Mouse (Mus musculus): ENCODE results near the gene Tspan10. TPM values are rescaled to one million over a fixed set of nuclear protein-coding genes. Genes with fewer than 3 reads are reported as not detected.
A peak's percentile ranks its signal among the peaks of the same experiment; 100 is the strongest.

Gene Tspan10
- total RNA-seq, 1 experiment = not detected

- Histone ChIP-seq H3K27ac (ENCODE audit: insufficient read depth, low read depth, low read length, poor library complexity, severe bottlenecking) (no peak overlapping the region), H3K4me1 (ENCODE audit: control insufficient read depth in 2 of 2, insufficient read depth in 2 of 2, low read length in 2 of 2, poor library complexity in 1 of 2) (no peaks in the 10 kb centered on the region; a peak in 1 of 4 replicates), H3K4me3 (ENCODE audit: insufficient read depth in 1 of 2, low read depth in 1 of 2, low read length in 2 of 2, poor library complexity in 1 of 2, severe bottlenecking in 1 of 2) (peak overlapping the region; percentile 84 to 96), H3K36me3 (ENCODE audit: control insufficient read depth, insufficient read depth, low read length, poor library complexity, severe bottlenecking) (peaks cover 25% of the 10 kb centered on the region), H3K9me3 (ENCODE audit: control insufficient read depth, insufficient read depth, low read depth, low read length) (no peaks in the 10 kb centered on the region), H3K9ac (ENCODE audit: insufficient read depth, low read depth, low read length, poor library complexity, severe bottlenecking) (peak overlapping the region; percentile 82)
- in situ Hi-C loops (cut with MboI; ENCODE audit: low sequenced_read_pairs in 2 of 2, unreplicated experiment in 2 of 2) = no loop called here
- no peak for DNase-seq (ENCODE audit: low read depth, low spot score)
- TF ChIP-seq ZNF384 (IDR thresholded peaks at IDR 0.05; ENCODE audit: low read depth, low read length) = no peak
- TF ChIP-seq HCFC1 (IDR thresholded peaks at IDR 0.05; ENCODE audit: borderline replicate concordance, insufficient read depth, low read length) = no peak
- no peak for TF ChIP-seq CHD2 (IDR thresholded peaks at IDR 0.05; ENCODE audit: low read depth, low read length)
- TF ChIP-seq MAFK (IDR thresholded peaks at IDR 0.05; ENCODE audit: insufficient read depth, low read depth, low read length) = no peak
- TF ChIP-seq ZC3H11A (IDR thresholded peaks at IDR 0.05; ENCODE audit: borderline replicate concordance, low read depth, low read length) = no peak
These were observed 14.9 kb downstream of the Tspan10 start for GRCm38 (mm10) chr11:120457370-120457769.

- in situ Hi-C loops (cut with MboI; ENCODE audit: low sequenced_read_pairs in 2 of 2, unreplicated experiment in 2 of 2) = no loop called here
- DNase-seq (ENCODE audit: low read depth, low spot score) = peak; percentile 45
- H3K9ac ChIP-seq (ENCODE audit: insufficient read depth, low read depth, low read length, poor library complexity, severe bottlenecking) = peak within 1 kb of the TSS; percentile 82
- H3K27ac ChIP-seq (ENCODE audit: insufficient read depth, low read depth, low read length, poor library complexity, severe bottlenecking) = no peak within 1 kb of the TSS
- H3K9me3 ChIP-seq (ENCODE audit: control insufficient read depth, insufficient read depth, low read depth, low read length) = no peaks in the 10 kb centered on the region
- H3K4me3 ChIP-seq (ENCODE audit: insufficient read depth in 1 of 2, low read depth in 1 of 2, low read length in 2 of 2, poor library complexity in 1 of 2, severe bottlenecking in 1 of 2) = peak within 1 kb of the TSS; percentile 84 to 96
- no peaks in the 10 kb centered on the region; a peak in 1 of 4 replicates for H3K4me1 ChIP-seq (ENCODE audit: control insufficient read depth in 2 of 2, insufficient read depth in 2 of 2, low read length in 2 of 2, poor library complexity in 1 of 2)
- peaks cover 28% of the 10 kb centered on the region for H3K36me3 ChIP-seq (ENCODE audit: control insufficient read depth, insufficient read depth, low read length, poor library complexity, severe bottlenecking)
- no peak for TF ChIP-seq MAFK (IDR thresholded peaks at IDR 0.05; ENCODE audit: insufficient read depth, low read depth, low read length)
- no peak for TF ChIP-seq ZNF384 (IDR thresholded peaks at IDR 0.05; ENCODE audit: low read depth, low read length)
- TF ChIP-seq ZC3H11A (IDR thresholded peaks at IDR 0.05; ENCODE audit: borderline replicate concordance, low read depth, low read length) = no peak
- peak; percentile 69; the same call in 1 of the 2 replicates for TF ChIP-seq HCFC1 (IDR thresholded peaks at IDR 0.05; ENCODE audit: borderline replicate concordance, insufficient read depth, low read length)
- no peak for TF ChIP-seq CHD2 (IDR thresholded peaks at IDR 0.05; ENCODE audit: low read depth, low read length)
These were observed 15.6 kb downstream of the Tspan10 start, which contains the start of the genes Oxld1 and Ccdc137 for GRCm38 (mm10) chr11:120457772-120458751. Oxld1 (minus strand) TSS chr11:120458068. Ccdc137 (plus strand) TSS chr11:120458115.

- TF ChIP-seq ZC3H11A (IDR thresholded peaks at IDR 0.05; ENCODE audit: borderline replicate concordance, low read depth, low read length) = no peak
- TF ChIP-seq ZNF384 (IDR thresholded peaks at IDR 0.05; ENCODE audit: low read depth, low read length) = no peak
- no peak for TF ChIP-seq HCFC1 (IDR thresholded peaks at IDR 0.05; ENCODE audit: borderline replicate concordance, insufficient read depth, low read length)
- TF ChIP-seq MAFK (IDR thresholded peaks at IDR 0.05; ENCODE audit: insufficient read depth, low read depth, low read length) = no peak
- no peak for TF ChIP-seq CHD2 (IDR thresholded peaks at IDR 0.05; ENCODE audit: low read depth, low read length)
- Histone ChIP-seq H3K9me3 (ENCODE audit: control insufficient read depth, insufficient read depth, low read depth, low read length) (no peaks in the 10 kb centered on the region), H3K27ac (ENCODE audit: insufficient read depth, low read depth, low read length, poor library complexity, severe bottlenecking) (no peak overlapping the region), H3K36me3 (ENCODE audit: control insufficient read depth, insufficient read depth, low read length, poor library complexity, severe bottlenecking) (peaks cover 28% of the 10 kb centered on the region), H3K4me3 (ENCODE audit: insufficient read depth in 1 of 2, low read depth in 1 of 2, low read length in 2 of 2, poor library complexity in 1 of 2, severe bottlenecking in 1 of 2) (peak overlapping the region; percentile 84 to 96), H3K4me1 (ENCODE audit: control insufficient read depth in 2 of 2, insufficient read depth in 2 of 2, low read length in 2 of 2, poor library complexity in 1 of 2) (no peaks in the 10 kb centered on the region; a peak in 1 of 4 replicates), H3K9ac (ENCODE audit: insufficient read depth, low read depth, low read length, poor library complexity, severe bottlenecking) (peak overlapping the region; percentile 82; the same call in 1 of the 2 replicates)
- in situ Hi-C loops (cut with MboI; ENCODE audit: low sequenced_read_pairs in 2 of 2, unreplicated experiment in 2 of 2) = no loop called here
- DNase-seq (ENCODE audit: low read depth, low spot score) = no peak
These were observed 16.6 kb downstream of the Tspan10 start for GRCm38 (mm10) chr11:120458847-120459597.

GRCm38 (mm10) chr11:120463536-120463935, 21.1 kb downstream of the Tspan10 start:
- Histone ChIP-seq H3K9ac (ENCODE audit: insufficient read depth, low read depth, low read length, poor library complexity, severe bottlenecking) (no peak overlapping the region), H3K4me1 (ENCODE audit: control insufficient read depth in 2 of 2, insufficient read depth in 2 of 2, low read length in 2 of 2, poor library complexity in 1 of 2) (0 out of 4 replicates have a peak, but pooled peaks cover 2% of the 10 kb centered on the region in 2 experiments), H3K36me3 (ENCODE audit: control insufficient read depth, insufficient read depth, low read length, poor library complexity, severe bottlenecking) (peaks cover 28% of the 10 kb centered on the region), H3K9me3 (ENCODE audit: control insufficient read depth, insufficient read depth, low read depth, low read length) (no peaks in the 10 kb centered on the region), H3K27ac (ENCODE audit: insufficient read depth, low read depth, low read length, poor library complexity, severe bottlenecking) (no peak overlapping the region), H3K4me3 (ENCODE audit: insufficient read depth in 1 of 2, low read depth in 1 of 2, low read length in 2 of 2, poor library complexity in 1 of 2, severe bottlenecking in 1 of 2) (no peak overlapping the region)
- in situ Hi-C loops (cut with MboI; ENCODE audit: low sequenced_read_pairs in 2 of 2, unreplicated experiment in 2 of 2) = no loop called here
- DNase-seq (ENCODE audit: low read depth, low spot score) = no peak
- TF ChIP-seq CHD2 (IDR thresholded peaks at IDR 0.05; ENCODE audit: low read depth, low read length) = no peak
- TF ChIP-seq MAFK (IDR thresholded peaks at IDR 0.05; ENCODE audit: insufficient read depth, low read depth, low read length) = no peak

Measured in ES-E14 (cell line).